ENCODE assay signal across 9 mouse cellular contexts in genomic region chrX:155624341-155624841, GRCm38 (mm10). TPM values are rescaled to one million over a fixed set of nuclear protein-coding genes. Genes with fewer than 3 reads are reported as not detected.
DNase-seq lines count a peak whose midpoint lies in the region; ATAC-seq and TF ChIP-seq lines count a peak whose summit lies in the region.
"Had no signal": no experiment of that assay in that cellular context is flagged by ENCODE, and none has a peak within 500 bp of the region (broad histone marks: within the 10 kb centered on the region; RNA-seq: fewer than 3 reads in every experiment).

Gene Gm15155, plus strand, starts transcription at chrX:155624741.

- peak within 1 kb of the TSS; percentile 50 for H3K9ac ChIP-seq in heart, embryonic 12.5 days

- peak within 1 kb of the TSS; percentile 65 for H3K4me3 ChIP-seq in heart, embryonic 12.5 days
- H3K4me3 ChIP-seq in myocyte = peak within 1 kb of the TSS; percentile 10
- H3K4me3 ChIP-seq: heart, adult 2 months had no signal

- no peaks in the 10 kb centered on the region for H3K36me3 ChIP-seq in heart, embryonic 12.5 days
- H3K36me3 ChIP-seq in myocyte (ENCODE audit: control insufficient read depth, insufficient read depth) = no peaks in the 10 kb centered on the region

- ATAC-seq in heart, embryonic 12.5 days (ENCODE audit: insufficient number of reproducible peaks, low FRiP score) = no peak
- peak; percentile 50 for ATAC-seq in cerebellum, adult (ENCODE audit: insufficient number of reproducible peaks, low FRiP score, low TSS enrichment)
- peak; percentile 53 for ATAC-seq in frontal cortex, adult (ENCODE audit: low TSS enrichment)

- 14% methylated on average over 19 of the region's 19 CpGs for WGBS in heart, embryonic 12.5 days

- no peak within 1 kb of the TSS for H3K27ac ChIP-seq in heart, embryonic 12.5 days (ENCODE audit: poor library complexity, severe bottlenecking)
- H3K27ac ChIP-seq: heart, adult 2 months had no signal

- H3K27me3 ChIP-seq in heart, embryonic 12.5 days (replicated peaks) = peaks cover 42% of the 10 kb centered on the region
- H3K27me3 ChIP-seq in myocyte (ENCODE audit: control insufficient read depth, insufficient read depth, insufficient read length) = peaks cover 8% of the 10 kb centered on the region

- H3ac ChIP-seq in myocyte (ENCODE audit: control insufficient read depth, insufficient read length) = no peak within 1 kb of the TSS

- DNase-seq in heart, adult 8-10 months (ENCODE audit: low spot score) = no peak
- peak; percentile 13 to 24 for DNase-seq in left cerebral cortex, adult 8-10 months (ENCODE audit: low spot score in 2 of 2)
- no peak for DNase-seq in thymus, postnatal 25 days
- DNase-seq in adrenal gland, adult 18-20 months (ENCODE audit: low spot score in 2 of 2) = no peak

- H3K9me3 ChIP-seq in heart, embryonic 12.5 days (replicated peaks) = 0 out of 2 replicates have a peak, but pooled peaks cover 6% of the 10 kb centered on the region

- no peak for TF ChIP-seq POLR2A in myocyte (IDR thresholded peaks at IDR 0.05; ENCODE audit: insufficient read length, low read depth)

- no peaks in the 10 kb centered on the region for H3K4me1 ChIP-seq in heart, embryonic 12.5 days (replicated peaks)

- no peaks in the 10 kb centered on the region for H3K79me2 ChIP-seq in myocyte (ENCODE audit: control insufficient read depth, insufficient read depth)

- H3K4me2 ChIP-seq in heart, embryonic 12.5 days = peak within 1 kb of the TSS; percentile 95
- H3K4me2 ChIP-seq in myocyte (ENCODE audit: low read depth) = peak within 1 kb of the TSS; percentile 85

TF ChIP-seq in myocyte, 11 proteins besides CTCF, POLR2A, EP300 and RAD21:
- TF ChIP-seq MYOD1 (IDR thresholded peaks at IDR 0.05; ENCODE audit: control insufficient read depth in 1 of 3, insufficient read length in 2 of 3, low read depth in 2 of 3) (no peak), USF1 (IDR thresholded peaks at IDR 0.05; ENCODE audit: low read depth) (no peak), POLR2AphosphoS2 (IDR thresholded peaks at IDR 0.05; ENCODE audit: insufficient read length, low read depth) (no peak), TCF3 (IDR thresholded peaks at IDR 0.05; ENCODE audit: insufficient read length, low read depth) (no peak), SRF (IDR thresholded peaks at IDR 0.05; ENCODE audit: control insufficient read depth, insufficient read length, low read depth) (no peak), REST (IDR thresholded peaks at IDR 0.05; ENCODE audit: insufficient read depth, insufficient read length) (no peak)

RNA-seq across cellular contexts. Expression of gene Gm15155, which starts in this region (rescaled TPM):
- polyA plus RNA-seq in heart, embryonic 12.5 days (2016; fragmentation: Nextera tagmentation; extraction: Ambion mirVana) = not detected in 2 replicates
- not detected for total RNA-seq in heart, adult 8-10 months (2022)
- total RNA-seq in left cerebral cortex, adult 8-10 months (2022) = 1 to 10 TPM in 2 of 4 experiments, under 1 TPM in 1, not detected in 1; 0.55 to 1.7 (median 1.3) TPM
- polyA plus RNA-seq in myocyte (2012; fragmentation: generic; extraction: Trizol) = not detected
- not detected for total RNA-seq in adrenal gland, adult 18-20 months (2021)
- total RNA-seq: heart, adult 2 months had no signal
- polyA plus RNA-seq: heart, adult 2 months had no signal

Comparison
In these comparisons a context has a peak if more than half of its experiments do, and no peak if none do; other contexts are left out.
1. DNase-seq: peak in left cerebral cortex, adult 8-10 months (2 of 2); none in heart, adult 8-10 months (single experiment), thymus, postnatal 25 days (single experiment) and adrenal gland, adult 18-20 months (0 of 2).